Comparison of ENCODE assay signal across 9 mouse cellular contexts in genomic region chr1:152955564-152956211, GRCm38 (mm10). TPM values are rescaled to one million over a fixed set of nuclear protein-coding genes. Genes with fewer than 3 reads are reported as not detected.
DNase-seq lines count a peak whose midpoint lies in the region; ATAC-seq and TF ChIP-seq lines count a peak whose summit lies in the region.
"Had no signal": no experiment of that assay in that cellular context is flagged by ENCODE, and none has a peak within 500 bp of the region (broad histone marks: within the 10 kb centered on the region; RNA-seq: fewer than 3 reads in every experiment).

No protein-coding gene starts in this region.

- TF ChIP-seq POLR2A in ES-Bruce4 (IDR thresholded peaks at IDR 0.05; ENCODE audit: insufficient read depth, low read length) = no peak
- TF ChIP-seq POLR2A in cortical plate, adult 2 months (IDR thresholded peaks at IDR 0.05; ENCODE audit: extremely low read depth, insufficient read depth, low read length) = no peak

- H3K9ac ChIP-seq in ES-Bruce4 (ENCODE audit: low read depth, poor library complexity, severe bottlenecking) = peak overlapping the region; percentile 20
- peak overlapping the region; percentile 69 for H3K9ac ChIP-seq in hindbrain, embryonic 14.5 days
- H3K9ac ChIP-seq in stomach, embryonic 15.5 days = no peak overlapping the region

- no peaks in the 10 kb centered on the region for H3K36me3 ChIP-seq in ES-Bruce4 (ENCODE audit: control insufficient read depth, insufficient read depth, low read length, poor library complexity, severe bottlenecking)
- H3K36me3 ChIP-seq in hindbrain, embryonic 14.5 days (replicated peaks; ENCODE audit: control insufficient read depth, insufficient read depth) = no peaks in the 10 kb centered on the region
- no peaks in the 10 kb centered on the region for H3K36me3 ChIP-seq in stomach, embryonic 15.5 days

- H3K9me3 ChIP-seq in ES-Bruce4 (replicated peaks; ENCODE audit: control insufficient read depth, insufficient read depth, low read length, poor library complexity, severe bottlenecking) = no peaks in the 10 kb centered on the region
- no peaks in the 10 kb centered on the region for H3K9me3 ChIP-seq in hindbrain, embryonic 14.5 days (ENCODE audit: control insufficient read depth, low read length)
- H3K9me3 ChIP-seq in stomach, embryonic 15.5 days = no peaks in the 10 kb centered on the region

- H3K4me3 ChIP-seq in ES-Bruce4 (ENCODE audit: low read depth, low read length) = peak overlapping the region; percentile 73
- peak overlapping the region; percentile 69 for H3K4me3 ChIP-seq in cortical plate, adult 2 months (ENCODE audit: insufficient read depth, low read length)
- peak overlapping the region; percentile 61 for H3K4me3 ChIP-seq in hindbrain, embryonic 14.5 days (replicated peaks; ENCODE audit: low read length)
- peak overlapping the region; percentile 39 for H3K4me3 ChIP-seq in stomach, embryonic 15.5 days (replicated peaks)

- H3K27me3 ChIP-seq in ES-Bruce4 (ENCODE audit: control insufficient read depth, insufficient read depth, low read length, poor library complexity, severe bottlenecking) = 0 out of 2 replicates have a peak, but pooled peaks cover 3% of the 10 kb centered on the region
- 0 out of 2 replicates have a peak, but pooled peaks cover 4% of the 10 kb centered on the region for H3K27me3 ChIP-seq in hindbrain, embryonic 14.5 days (ENCODE audit: control insufficient read depth, insufficient read depth, low read length)
- H3K27me3 ChIP-seq in stomach, embryonic 15.5 days (replicated peaks) = peaks cover 36% of the 10 kb centered on the region

- peak; percentile 74 for DNase-seq in heart, adult 11 months
- DNase-seq in heart, adult 9 months (ENCODE audit: low spot score in 2 of 2) = no peak
- DNase-seq in hindbrain, embryonic 14.5 days (ENCODE audit: low spot score) = peak; percentile 35

- peak; percentile 33; the same call in 1 of the 2 replicates for ATAC-seq in hindbrain, embryonic 14.5 days (ENCODE audit: low FRiP score)
- peak; percentile 45 for ATAC-seq in megakaryocyte progenitor cell, adult 5-6 weeks (replicated peaks; ENCODE audit: poor library complexity)
- no peak for ATAC-seq in stomach, embryonic 15.5 days (ENCODE audit: insufficient read depth, low FRiP score, low read depth)
- ATAC-seq in CD4-positive, CD25-positive, alpha-beta regulatory T cell, adult 4 months = no peak

- peak overlapping the region; percentile 81 for H3K4me2 ChIP-seq in hindbrain, embryonic 14.5 days (replicated peaks)
- peak overlapping the region; percentile 66 for H3K4me2 ChIP-seq in stomach, embryonic 15.5 days

- WGBS in hindbrain, embryonic 14.5 days = under 1% methylated on average over 40 of the region's 40 CpGs
- 2% methylated on average over 40 of the region's 40 CpGs for WGBS in stomach, embryonic 15.5 days

- TF ChIP-seq EP300 in ES-Bruce4 (IDR thresholded peaks at IDR 0.05; ENCODE audit: insufficient read depth, low read depth, low read length) = no peak

- no peaks in the 10 kb centered on the region for H3K4me1 ChIP-seq in ES-Bruce4 (ENCODE audit: control insufficient read depth, insufficient read depth, low read length)
- H3K4me1 ChIP-seq in cortical plate, adult 2 months (ENCODE audit: control insufficient read depth, insufficient read depth, low read length) = peaks cover 7% of the 10 kb centered on the region
- peaks cover 17% of the 10 kb centered on the region for H3K4me1 ChIP-seq in hindbrain, embryonic 14.5 days (replicated peaks; ENCODE audit: control insufficient read depth, insufficient read depth, low read length)
- H3K4me1 ChIP-seq in stomach, embryonic 15.5 days = peaks cover 8% of the 10 kb centered on the region; the same call in 1 of the 2 replicates

- TF ChIP-seq CTCF in ES-Bruce4 (IDR thresholded peaks at IDR 0.05; ENCODE audit: low read depth, low read length) = no peak
- no peak for TF ChIP-seq CTCF in cortical plate, adult 2 months (IDR thresholded peaks at IDR 0.05; ENCODE audit: extremely low read depth, insufficient read depth, low read length)

- no peak overlapping the region for H3K27ac ChIP-seq in ES-Bruce4 (ENCODE audit: insufficient read depth, low read length)
- no peak overlapping the region for H3K27ac ChIP-seq in cortical plate, adult 2 months (ENCODE audit: insufficient read depth, low read length)
- peak overlapping the region; percentile 94 for H3K27ac ChIP-seq in hindbrain, embryonic 14.5 days
- H3K27ac ChIP-seq in stomach, embryonic 15.5 days = no peak overlapping the region
- H3K27ac ChIP-seq: heart, adult 2 months had no signal

RNA-seq across cellular contexts. Expression of gene Nmnat2, which starts 0.9 kb away (rescaled TPM):
- 31.1 and 35.6 TPM in 2 replicates for polyA plus RNA-seq in ES-Bruce4 (2011; ENCODE audit: insufficient read depth, insufficient read length, low read depth, missing spikeins)
- 84.2 and 88.1 TPM in 2 replicates for polyA plus RNA-seq in cortical plate, adult 2 months (2012; rRNA removed)
- polyA plus RNA-seq in hindbrain, embryonic 14.5 days (2014; fragmentation: Nextera tagmentation; extraction: Ambion mirVana) = 81.6 and 84.7 TPM in 2 replicates
- total RNA-seq in megakaryocyte progenitor cell, adult 5-6 weeks (2015) = 0.20 TPM in 1 of 2 replicates, not detected in the other
- 0.21 TPM in 1 of 2 replicates, not detected in the other for total RNA-seq in megakaryocyte progenitor cell, adult 5-6 weeks (2017)
- polyA plus RNA-seq in stomach, embryonic 15.5 days (2015; fragmentation: Nextera tagmentation; extraction: Ambion mirVana) = 1.5 and 2.4 TPM in 2 replicates
- polyA plus RNA-seq in CD4-positive, CD25-positive, alpha-beta regulatory T cell, adult 4 months (2017; shearing (Covaris generic)) = under 1 TPM; 0.78 to 0.80 TPM

RNA-seq across cellular contexts. Expression of gene Smg7, which starts 53.2 kb away (rescaled TPM):
- polyA plus RNA-seq in ES-Bruce4 (2011; ENCODE audit: insufficient read depth, insufficient read length, low read depth, missing spikeins) = 144 and 156 TPM in 2 replicates
- polyA plus RNA-seq in cortical plate, adult 2 months (2012; rRNA removed) = 46.0 and 48.1 TPM in 2 replicates
- polyA plus RNA-seq in hindbrain, embryonic 14.5 days (2014; fragmentation: Nextera tagmentation; extraction: Ambion mirVana) = 39.1 and 43.8 TPM in 2 replicates
- 93.7 and 94.2 TPM in 2 replicates for total RNA-seq in megakaryocyte progenitor cell, adult 5-6 weeks (2015)
- total RNA-seq in megakaryocyte progenitor cell, adult 5-6 weeks (2017) = 21.4 and 21.8 TPM in 2 replicates
- polyA plus RNA-seq in stomach, embryonic 15.5 days (2015; fragmentation: Nextera tagmentation; extraction: Ambion mirVana) = 22.8 and 27.5 TPM in 2 replicates
- 10 to 100 TPM; 36.1 to 43.5 TPM for polyA plus RNA-seq in CD4-positive, CD25-positive, alpha-beta regulatory T cell, adult 4 months (2017; shearing (Covaris generic))

Comparison
In these comparisons a context has a peak if more than half of its experiments do, and no peak if none do; other contexts are left out.
1. DNase-seq: peak in heart, adult 11 months (single experiment) and hindbrain, embryonic 14.5 days (single experiment); none in heart, adult 9 months (0 of 2).
2. ATAC-seq: peak in hindbrain, embryonic 14.5 days (single experiment) and megakaryocyte progenitor cell, adult 5-6 weeks (single experiment); none in stomach, embryonic 15.5 days (single experiment) and CD4-positive, CD25-positive, alpha-beta regulatory T cell, adult 4 months (single experiment).
3. Peak in every context shown above with its lines, with median percentiles within 50 percentile points of each other: H3K4me3 ChIP-seq.